Mouse (Mus musculus): ENCODE data around the gene Kcnd3.
"Not testable (repeated sequence)": the region's sequence is repeated elsewhere in the genome, so short reads cannot be mapped to it uniquely, and the experiment has no call there.

The Kcnd3 gene

GRCm38 (mm10) chr3:105699241-105699933, 247.3 kb downstream of the Kcnd3 start:
- in situ Hi-C loops (cut with MseI, MboI) = no loop called here

- in situ Hi-C loops (cut with MseI, MboI) = not testable (repeated sequence)
Observed at GRCm38 (mm10) chr3:105700786-105701185, 248.7 kb downstream of the Kcnd3 start.

- in situ Hi-C loops (cut with MseI, MboI) = no loop called here
Observed at GRCm38 (mm10) chr3:105701399-105701798, 249.3 kb downstream of the Kcnd3 start.

GRCm38 (mm10) chr3:105703571-105703970, 251.4 kb downstream of the Kcnd3 start:
- in situ Hi-C loops (cut with MseI, MboI) = no loop called here

- in situ Hi-C loops (cut with MseI, MboI) = no loop called here
Observed at GRCm38 (mm10) chr3:105704031-105705008, 252.2 kb downstream of the Kcnd3 start, which contains the start of gene Inka2. Gene Inka2, plus strand, starts transcription at chr3:105704599.

- in situ Hi-C loops (cut with MseI, MboI) = no loop called here
Observed at GRCm38 (mm10) chr3:105705061-105705549, 253.0 kb downstream of the Kcnd3 start.

GRCm38 (mm10) chr3:105705561-105705960, 253.4 kb downstream of the Kcnd3 start:
- in situ Hi-C loops (cut with MseI, MboI) = no loop called here

GRCm38 (mm10) chr3:105706366-105707020, 254.4 kb downstream of the Kcnd3 start:
- in situ Hi-C loops (cut with MseI, MboI) = no loop called here

GRCm38 (mm10) chr3:105707590-105707989, 255.5 kb downstream of the Kcnd3 start:
- in situ Hi-C loops (cut with MseI, MboI) = no loop called here

- in situ Hi-C loops (cut with MseI, MboI) = no loop called here
Observed at GRCm38 (mm10) chr3:105710246-105710645, 258.1 kb downstream of the Kcnd3 start.

- in situ Hi-C loops (cut with MseI, MboI) = no loop called here
Observed at GRCm38 (mm10) chr3:105711741-105712140, 259.6 kb downstream of the Kcnd3 start.

- in situ Hi-C loops (cut with MseI, MboI) = no loop called here
Observed at GRCm38 (mm10) chr3:105712827-105713226, 260.7 kb downstream of the Kcnd3 start.

GRCm38 (mm10) chr3:105714091-105714819, 262.1 kb downstream of the Kcnd3 start:
- in situ Hi-C loops (cut with MseI, MboI) = no loop called here

GRCm38 (mm10) chr3:105714820-105715167, 262.7 kb downstream of the Kcnd3 start:
- in situ Hi-C loops (cut with MseI, MboI) = no loop called here

- in situ Hi-C loops (cut with MseI, MboI) = no loop called here
Observed at GRCm38 (mm10) chr3:105716353-105717000, 264.3 kb downstream of the Kcnd3 start.

- in situ Hi-C loops (cut with MseI, MboI) = no loop called here
Observed at GRCm38 (mm10) chr3:105717856-105718555, 265.9 kb downstream of the Kcnd3 start.

GRCm38 (mm10) chr3:105718746-105719145, 266.6 kb downstream of the Kcnd3 start:
- in situ Hi-C loops (cut with MseI, MboI) = no loop called here

- in situ Hi-C loops (cut with MseI, MboI) = loop anchor here in 1 of 2 experiments (5.0 kb wide), 1 partner anchor 43 kb away; no protein-coding TSS in a partner anchor
Observed at GRCm38 (mm10) chr3:105719979-105720378, 267.8 kb downstream of the Kcnd3 start.

- in situ Hi-C loops (cut with MseI, MboI) = loop anchor here in 1 of 2 experiments (5.0 kb wide), 1 partner anchor 43 kb away; no protein-coding TSS in a partner anchor
Observed at GRCm38 (mm10) chr3:105720514-105720913, 268.4 kb downstream of the Kcnd3 start.
